Mouse (Mus musculus) olfactory bulb, adult 2 months (tissue): ENCODE measurements around the gene Lpar6. TPM values are rescaled to one million over a fixed set of nuclear protein-coding genes. Genes with fewer than 3 reads are reported as not detected.

Experiments
- H3K27ac ChIP-seq: fragments of 200-500 bp; 2 replicates; pipeline ENCODE4 v1.5.1; 2012; ENCODE audit warnings: low read depth, low read length; ENCODE audit not compliant: insufficient read depth
- H3K4me1 ChIP-seq: fragments of 200-500 bp; 2 replicates; pipeline ENCODE4 v1.6.1; 2012; ENCODE audit warnings: low read length; ENCODE audit not compliant: control insufficient read depth, insufficient read depth
- H3K4me3 ChIP-seq: fragments of 200-500 bp; 2 replicates; pipeline ENCODE4 v1.5.1; 2012; ENCODE audit warnings: mild to moderate bottlenecking, low read depth, low read length, moderate library complexity; ENCODE audit not compliant: insufficient read depth
- CTCF ChIP-seq: fragments of 200-500 bp; IDR thresholded peaks from 2 replicates; pipeline ENCODE4 v1.5.1; 2012; ENCODE audit warnings: low read depth, mild to moderate bottlenecking, low read length, moderate library complexity; ENCODE audit not compliant: insufficient read depth
- POLR2A ChIP-seq: fragments of 200-500 bp; IDR thresholded peaks from 2 replicates; pipeline ENCODE4 v1.6.1; 2012; ENCODE audit warnings: mild to moderate bottlenecking, low read depth, low read length, moderate library complexity; ENCODE audit not compliant: insufficient read depth
- WGBS: fragments of 180-500 bp; shearing (Covaris S2); methylation state at CpG from one replicate; pipeline ENCODE4 v1.1.7; 2018; 5-methylcytosine and 5-hydroxymethylcytosine counted together
- polyA plus RNA-seq: library from polyadenylated mRNA; stranded (reverse); fragments of >200 nt; gene quantifications from 2 replicates; pipeline ENCODE4 v1.2.4, GENCODE M21; 2012; ENCODE audit warnings: low replicate concordance; ENCODE audit not compliant: missing spikeins, insufficient read depth, insufficient read length

Gene Lpar6
- polyA plus RNA-seq, 1 experiment, result not detected

DNA sequence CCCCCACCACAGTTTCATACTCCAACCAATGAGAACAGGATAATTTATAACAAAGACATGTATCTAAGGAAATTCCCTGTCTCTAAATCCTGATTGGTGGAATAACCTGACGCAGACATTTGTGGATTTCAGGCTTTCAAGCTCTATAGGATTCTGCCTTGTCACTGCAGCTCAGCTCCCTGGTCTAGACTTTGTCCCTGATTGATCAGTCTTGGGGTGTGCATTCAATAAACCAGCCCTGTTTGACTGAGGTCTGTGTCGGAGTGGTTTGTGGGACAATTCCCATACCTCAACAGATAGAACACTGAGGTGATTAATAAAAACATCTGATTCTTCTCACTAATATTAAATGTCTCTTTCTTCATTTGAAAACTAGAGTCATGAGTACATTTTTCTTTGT, 12.4 kb downstream of the Lpar6 start:
- H3K4me3 ChIP-seq, result no peak overlapping the region
- WGBS, result 98% methylated on average over 2 of the region's 2 CpGs
- no peak overlapping the region for H3K27ac ChIP-seq
- H3K4me1 ChIP-seq, result peaks cover 3% of the 10 kb centered on the region
- TF ChIP-seq CTCF (no peak), POLR2A (no peak)

DNA sequence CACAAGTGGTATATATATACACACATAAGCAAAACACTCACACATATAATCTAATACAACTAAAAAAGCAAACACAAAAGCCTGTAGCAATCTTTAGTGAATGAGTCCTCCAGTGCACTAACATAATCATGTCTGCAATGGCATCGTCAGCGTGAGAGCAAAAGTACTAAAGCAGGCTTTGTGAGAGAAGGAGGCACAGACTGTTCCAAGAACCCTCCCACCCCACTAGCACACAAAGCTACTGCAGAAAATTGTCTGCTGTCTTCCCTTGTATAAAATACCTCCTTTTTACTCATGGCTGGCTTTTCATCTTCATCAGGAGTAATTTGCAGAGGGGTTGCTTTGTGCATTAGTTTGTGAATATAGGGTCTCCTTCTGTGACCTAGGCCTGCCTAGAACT, 14.6 kb downstream of the Lpar6 start:
- TF ChIP-seq CTCF, result no peak
- TF ChIP-seq POLR2A, result no peak
- Histone ChIP-seq H3K4me1 (peaks cover 3% of the 10 kb centered on the region), H3K4me3 (no peak overlapping the region), H3K27ac (no peak overlapping the region)
- WGBS, result 39% methylated on average over 2 of the region's 2 CpGs

GRCm38 (mm10) chr14:73253453-73254251, 16.0 kb downstream of the Lpar6 start:
- Histone ChIP-seq H3K4me3 (no peak overlapping the region), H3K4me1 (peaks cover 3% of the 10 kb centered on the region), H3K27ac (no peak overlapping the region)
- WGBS, result 69% methylated on average over 6 of the region's 6 CpGs
- TF ChIP-seq CTCF, result no peak
- no peak for TF ChIP-seq POLR2A

GRCm38 (mm10) chr14:73254412-73254811, 16.7 kb downstream of the Lpar6 start:
- peaks cover 3% of the 10 kb centered on the region for H3K4me1 ChIP-seq
- H3K27ac ChIP-seq, result no peak overlapping the region
- no peak overlapping the region for H3K4me3 ChIP-seq
- 93% methylated on average over 4 of the region's 4 CpGs for WGBS
- no peak for TF ChIP-seq CTCF
- no peak for TF ChIP-seq POLR2A

GRCm38 (mm10) chr14:73255426-73255970, 17.8 kb downstream of the Lpar6 start:
- Histone ChIP-seq H3K4me1 (peaks cover 3% of the 10 kb centered on the region), H3K4me3 (no peak overlapping the region), H3K27ac (no peak overlapping the region)
- TF ChIP-seq CTCF, result no peak
- TF ChIP-seq POLR2A, result no peak
- 75% methylated on average over 3 of the region's 3 CpGs for WGBS

DNA sequence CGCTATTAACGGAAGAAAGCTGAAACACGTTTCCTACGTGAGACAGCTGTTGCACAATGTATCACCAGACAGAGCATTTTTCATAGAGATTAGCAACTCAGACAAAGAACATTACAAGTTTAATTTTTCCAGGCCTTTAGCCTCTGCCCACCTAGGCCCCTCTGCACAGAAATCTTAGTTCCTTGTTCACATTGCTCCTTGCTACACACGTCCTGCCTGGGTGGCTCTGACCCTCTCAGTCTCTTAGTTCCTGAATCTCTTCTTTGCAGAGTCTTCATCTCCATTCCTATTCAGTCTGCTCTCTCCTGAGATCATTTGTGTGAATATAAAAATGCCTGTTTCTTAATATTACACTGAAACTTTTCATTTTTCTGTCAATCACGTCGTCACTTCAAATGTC, 19.7 kb downstream of the Lpar6 start:
- Histone ChIP-seq H3K27ac (no peak overlapping the region), H3K4me3 (no peak overlapping the region), H3K4me1 (peaks cover 3% of the 10 kb centered on the region)
- TF ChIP-seq POLR2A (no peak), CTCF (no peak)
- WGBS, result 82% methylated on average over 7 of the region's 7 CpGs

GRCm38 (mm10) chr14:73258181-73258580, 20.5 kb downstream of the Lpar6 start:
- Histone ChIP-seq H3K4me1 (peaks cover 3% of the 10 kb centered on the region), H3K4me3 (no peak overlapping the region), H3K27ac (no peak overlapping the region)
- TF ChIP-seq CTCF (no peak), POLR2A (no peak)
- 75% methylated on average over 4 of the region's 4 CpGs for WGBS

- TF ChIP-seq POLR2A (no peak), CTCF (no peak)
- no peak overlapping the region for H3K27ac ChIP-seq
- H3K4me3 ChIP-seq, result no peak overlapping the region
- 91% methylated on average over 9 of the region's 9 CpGs for WGBS
- H3K4me1 ChIP-seq, result no peaks in the 10 kb centered on the region
These were observed 24.5 kb downstream of the Lpar6 start for GRCm38 (mm10) chr14:73262210-73262609.

GRCm38 (mm10) chr14:73266166-73266565, 28.5 kb downstream of the Lpar6 start:
- Histone ChIP-seq H3K4me1 (no peaks in the 10 kb centered on the region), H3K4me3 (no peak overlapping the region), H3K27ac (no peak overlapping the region)
- WGBS, result 86% methylated on average over 3 of the region's 3 CpGs
- TF ChIP-seq POLR2A (no peak), CTCF (no peak)

DNA sequence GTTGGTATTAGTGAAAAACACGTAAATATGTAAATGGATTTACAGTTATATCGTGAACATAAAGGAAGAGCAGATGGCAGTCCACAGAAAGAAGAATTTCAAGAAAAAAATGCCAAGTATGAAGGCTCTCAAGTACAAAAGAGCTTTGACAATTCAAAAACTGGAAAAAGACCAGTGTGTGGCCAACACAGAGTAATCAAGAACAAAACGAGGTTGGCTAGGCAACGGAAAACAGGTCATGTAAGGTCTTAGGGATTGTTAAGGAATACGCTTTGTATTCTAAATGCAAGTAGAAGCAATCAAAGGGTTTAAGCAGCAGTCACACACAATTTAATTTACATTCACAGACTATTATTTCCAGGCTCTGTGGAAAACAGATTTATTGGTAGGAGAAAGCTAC, 34.1 kb downstream of the Lpar6 start:
- TF ChIP-seq POLR2A, result no peak
- TF ChIP-seq CTCF, result no peak
- no peak overlapping the region for H3K4me3 ChIP-seq
- H3K27ac ChIP-seq, result no peak overlapping the region
- WGBS, result 62% methylated on average over 5 of the region's 5 CpGs
- no peaks in the 10 kb centered on the region for H3K4me1 ChIP-seq
